Mouse (Mus musculus) 416B (cell line): ENCODE data around the gene Wdr64.

ENCODE experiments used
- DNase-seq: peaks from one replicate; pipeline ENCODE4 v3.0.0; 2011; ENCODE audit warnings: low read depth

The Wdr64 gene

DNA sequence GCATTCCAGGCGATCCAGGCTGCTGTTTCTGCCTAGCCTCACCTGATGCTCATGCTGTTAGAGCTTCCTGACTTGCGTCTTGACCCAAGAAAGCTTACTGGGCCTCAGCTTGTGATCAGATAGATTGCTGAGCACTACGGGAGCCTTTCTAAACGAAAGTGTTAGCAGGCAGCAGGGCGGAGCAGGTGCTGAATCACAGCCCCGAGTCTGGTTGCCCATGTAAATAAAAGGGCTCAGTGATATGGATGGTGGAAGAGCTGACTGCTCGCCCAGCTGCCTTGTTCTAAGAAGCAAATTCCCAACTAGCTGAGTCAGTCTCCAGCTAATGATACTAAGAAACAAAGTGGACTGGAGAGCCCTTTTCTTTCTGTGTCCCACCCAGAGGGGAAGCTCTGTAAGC is 27.4 kb downstream of the Wdr64 start:
- no peak for DNase-seq

- DNase-seq, result no peak
Measured at GRCm38 (mm10) chr1:175754576-175755364, 56.4 kb downstream of the Wdr64 start.

DNA sequence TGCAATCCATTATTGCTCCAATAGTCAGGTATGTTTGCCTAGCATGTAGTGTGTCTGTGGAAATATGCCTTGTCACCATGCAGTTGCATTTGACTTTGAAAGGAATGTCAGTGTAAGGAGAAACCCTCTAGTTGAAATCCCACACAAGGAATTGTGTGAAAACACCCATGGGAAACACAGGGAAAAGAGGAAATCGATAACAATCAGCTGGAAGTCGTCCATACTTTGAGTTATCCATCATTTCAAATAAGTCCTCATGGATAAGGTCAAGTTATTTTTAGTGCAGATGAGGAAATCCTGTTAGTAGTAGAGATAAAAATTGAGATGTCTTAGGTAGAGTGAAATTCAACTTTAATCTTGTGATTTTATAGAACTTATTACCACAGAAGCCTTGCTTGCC is 96.3 kb downstream of the Wdr64 start:
- DNase-seq, result no peak

GRCm38 (mm10) chr1:175808356-175808755 is 110.0 kb downstream of the Wdr64 start:
- DNase-seq, result no peak

DNA sequence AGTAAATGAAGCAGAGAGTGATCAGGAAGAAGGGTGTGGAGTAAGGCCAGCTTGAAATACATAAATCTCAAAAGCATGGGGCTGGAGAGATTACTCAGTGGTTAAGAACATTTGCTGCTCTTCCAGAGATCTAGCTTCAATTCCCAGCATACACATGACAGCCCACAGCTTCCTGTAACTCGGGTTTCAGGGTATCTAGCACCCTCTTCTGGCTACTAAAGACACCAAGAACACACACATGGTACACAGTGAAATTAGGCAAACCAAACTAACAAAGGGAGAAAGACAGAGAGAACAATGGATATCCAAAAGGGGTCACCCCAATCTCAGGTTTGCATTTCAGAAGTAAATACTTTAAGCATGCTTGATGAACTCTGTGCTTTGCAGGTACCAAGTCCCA is 113.2 kb downstream of the Wdr64 start:
- peak; percentile 2 for DNase-seq

DNA sequence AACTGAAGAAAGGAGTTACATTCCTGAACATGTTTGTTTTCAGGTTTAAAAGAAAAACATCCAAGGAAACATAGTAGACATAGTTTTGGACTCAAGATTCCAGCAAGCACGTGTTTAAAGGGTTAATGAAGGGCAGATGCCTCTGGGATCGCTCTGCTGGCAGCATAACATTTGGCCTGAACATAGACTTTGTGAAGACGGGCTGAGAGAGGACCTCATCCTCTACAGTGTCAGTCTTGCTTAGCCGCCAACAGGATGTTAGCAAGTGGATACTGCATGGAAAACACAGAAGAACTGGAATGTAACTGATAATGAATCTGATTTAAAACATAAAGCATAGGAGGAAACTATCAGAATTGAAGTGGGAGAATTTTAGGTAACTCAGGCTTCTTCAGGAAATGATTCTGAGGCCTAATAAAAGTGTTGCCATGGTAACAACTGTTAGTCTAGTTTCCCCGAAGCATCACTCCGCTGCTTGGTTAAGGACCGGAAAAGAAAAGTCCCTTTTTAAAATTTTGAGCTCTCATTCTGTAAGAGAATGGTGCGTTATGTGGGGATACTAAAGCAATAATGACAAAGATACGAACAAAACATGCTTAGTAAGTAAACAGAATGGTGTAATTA is 125.5 kb downstream of the Wdr64 start:
- no peak for DNase-seq

DNA sequence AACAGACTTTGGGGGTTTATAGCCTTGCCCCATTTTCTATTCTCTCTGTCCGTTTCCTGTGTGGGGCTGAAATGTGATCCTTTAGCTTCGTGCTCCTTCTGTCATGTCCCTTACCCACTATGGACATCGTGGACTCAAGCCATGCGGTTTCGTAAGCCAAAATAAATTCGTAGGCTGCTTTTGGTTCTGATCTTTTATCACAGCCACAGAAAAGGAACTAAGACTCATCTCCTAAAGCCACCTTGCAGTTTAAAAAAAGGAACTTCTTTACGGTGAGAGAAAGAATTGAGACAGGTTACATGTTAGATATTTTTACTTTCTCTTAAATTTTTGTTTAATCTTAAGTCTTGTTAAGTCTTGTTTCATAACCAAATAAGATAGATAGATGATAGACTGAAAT is 130.1 kb downstream of the Wdr64 start:
- no peak for DNase-seq

DNA sequence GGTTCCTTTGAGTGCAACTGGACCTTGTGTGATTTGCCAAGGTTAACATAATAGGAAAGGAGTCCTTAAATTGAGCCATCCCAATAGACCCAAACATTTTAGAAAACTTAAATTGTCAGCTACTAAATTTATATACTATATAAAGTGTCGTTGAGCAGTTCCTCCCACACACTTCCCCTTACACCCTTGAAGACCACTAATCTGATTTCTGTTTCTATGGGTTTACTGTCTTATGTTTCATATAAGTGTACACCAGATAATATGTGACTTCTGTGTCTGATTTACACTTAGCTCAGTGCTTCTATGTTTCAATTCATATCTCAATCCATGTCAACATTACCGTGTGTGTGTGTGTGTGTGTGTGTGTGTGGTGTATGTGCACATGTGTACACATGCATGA is 130.8 kb downstream of the Wdr64 start:
- DNase-seq, result no peak

DNA sequence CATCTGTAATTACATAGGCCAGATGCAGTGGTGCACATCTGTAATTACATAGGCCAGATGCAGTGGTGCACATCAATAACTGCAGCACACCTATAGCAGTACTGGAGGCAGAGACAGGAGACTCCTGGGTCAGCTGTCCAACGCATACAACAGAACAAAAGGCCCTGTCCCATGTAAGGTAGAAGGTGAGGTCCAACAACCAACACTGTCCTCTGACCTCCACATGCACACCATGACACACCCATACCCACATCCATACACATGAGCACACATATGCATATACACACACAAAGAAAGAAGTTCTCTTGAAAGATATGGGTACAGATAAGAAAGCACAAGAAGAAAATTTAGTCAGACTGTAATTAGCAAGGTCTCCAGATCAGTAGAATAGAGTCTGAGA is 157.1 kb downstream of the Wdr64 start:
- no peak for DNase-seq
